Mouse (Mus musculus) CH12.LX (cell line): ENCODE measurements around the gene AL732309.1.

ENCODE experiments used
- CTCF ChIP-seq, 2 experiments: IDR thresholded peaks in 1 of 2; conservative IDR thresholded peaks in 1 of 2; 2 replicates each; pipeline ENCODE4 v1.5.1; 2011 to 2012; ENCODE audit warnings: low read depth in 2 of 2, low read length in 2 of 2, improper control_type of control experiment in 1 of 2, inconsistent platforms in 1 of 2, mild to moderate bottlenecking in 1 of 2, moderate library complexity in 1 of 2
- E2F4 ChIP-seq: IDR thresholded peaks from 2 replicates; pipeline ENCODE4 v1.6.1; 2011; ENCODE audit warnings: low read depth, low read length, improper control_type of control experiment; ENCODE audit not compliant: insufficient replicate concordance
- POLR2A ChIP-seq: IDR thresholded peaks from 2 replicates; pipeline ENCODE4 v1.6.1; 2011; ENCODE audit warnings: low read depth, mild to moderate bottlenecking, improper control_type of control experiment, low read length
- ZC3H11A ChIP-seq: IDR thresholded peaks from 2 replicates; pipeline ENCODE4 v1.6.1; 2012; ENCODE audit warnings: low read depth, mild to moderate bottlenecking, inconsistent platforms, low read length, improper control_type of control experiment

GRCm38 (mm10) chr2:25197946-25198345, 48.7 kb downstream of the AL732309.1 start:
- no peak for TF ChIP-seq ZC3H11A
- no peak for TF ChIP-seq CTCF (conservative IDR thresholded peaks at IDR 0.05 in 1 of 2, IDR thresholded peaks at IDR 0.05 in 1 of 2; ENCODE audit: low read depth in 2 of 2, low read length in 2 of 2)
- TF ChIP-seq E2F4 = no peak
- 0 out of 2 replicates have a peak, but pooled peaks have one; percentile 5 for TF ChIP-seq POLR2A
